Mouse (Mus musculus): ENCODE data around the gene Ddias. TPM values are rescaled to one million over a fixed set of nuclear protein-coding genes. Genes with fewer than 3 reads are reported as not detected.

Ddias gene
- total RNA-seq, 2 experiments from 2014 or later: 0.12 to 0.18 TPM

Other genes starting within 250 kb of the Ddias start
- gene Ankrd42, start 237.1 kb downstream of the Ddias start, total RNA-seq (2021): under 1 TPM; 0.31 to 0.69 TPM
- 10 to 100 TPM; 20.6 to 25.4 TPM for gene Pcf11, start 204.3 kb downstream of the Ddias start, total RNA-seq (2021)
- 1 to 10 TPM; 5.7 to 6.6 TPM for gene Rab30, start 132.6 kb downstream of the Ddias start, total RNA-seq (2021)
- 1 to 10 TPM; 4.2 to 4.7 TPM for gene Prcp, start 223 bp upstream of the Ddias start, total RNA-seq (2021)
- gene Fam181b, start 205.6 kb upstream of the Ddias start, total RNA-seq (2021): 1 to 10 TPM in 1 of 2 experiments, under 1 TPM in 1; 0.94 to 1.2 TPM

All from gastrocnemius, postnatal 36 days (tissue).